Mouse (Mus musculus) CD4-positive, CD25-positive, alpha-beta regulatory T cell, adult 2 months (primary cell): Measurements from ENCODE around the gene Mid1ip1.
A peak's percentile ranks its signal among the peaks of the same experiment; 100 is the strongest.

Experiments
- DNase-seq: peaks from one replicate; pipeline ENCODE4 v3.0.0-alpha.2; 2012; ENCODE audit warnings: low read depth, low spot score

The Mid1ip1 gene

DNA sequence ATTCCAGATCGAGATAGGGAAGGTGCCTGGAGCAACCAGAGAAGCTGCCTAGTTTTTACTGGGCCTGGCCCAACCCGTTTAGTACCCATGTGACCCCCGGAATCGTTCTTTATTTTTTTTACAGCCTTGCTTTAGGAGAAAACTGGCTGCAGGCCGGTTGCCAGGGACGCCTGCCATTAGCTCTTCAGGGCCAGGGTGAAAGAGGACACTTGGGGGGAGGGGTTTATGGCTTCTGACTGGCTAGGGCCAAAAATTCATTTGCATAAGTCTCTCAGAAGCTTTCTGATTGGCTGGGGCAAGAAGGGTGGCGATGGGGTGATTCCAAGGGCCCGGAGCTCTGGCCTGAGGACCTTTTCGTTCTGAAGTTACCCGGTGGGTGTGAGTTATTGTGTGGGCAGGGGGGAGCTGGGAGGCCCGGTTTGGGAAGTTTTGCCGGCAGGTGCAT lies at the start of gene Mid1ip1:
Gene Mid1ip1 (plus strand): TSS at position 318 of the 445 bp plus-strand sequence.
- DNase-seq, result peak; percentile 69

DNA sequence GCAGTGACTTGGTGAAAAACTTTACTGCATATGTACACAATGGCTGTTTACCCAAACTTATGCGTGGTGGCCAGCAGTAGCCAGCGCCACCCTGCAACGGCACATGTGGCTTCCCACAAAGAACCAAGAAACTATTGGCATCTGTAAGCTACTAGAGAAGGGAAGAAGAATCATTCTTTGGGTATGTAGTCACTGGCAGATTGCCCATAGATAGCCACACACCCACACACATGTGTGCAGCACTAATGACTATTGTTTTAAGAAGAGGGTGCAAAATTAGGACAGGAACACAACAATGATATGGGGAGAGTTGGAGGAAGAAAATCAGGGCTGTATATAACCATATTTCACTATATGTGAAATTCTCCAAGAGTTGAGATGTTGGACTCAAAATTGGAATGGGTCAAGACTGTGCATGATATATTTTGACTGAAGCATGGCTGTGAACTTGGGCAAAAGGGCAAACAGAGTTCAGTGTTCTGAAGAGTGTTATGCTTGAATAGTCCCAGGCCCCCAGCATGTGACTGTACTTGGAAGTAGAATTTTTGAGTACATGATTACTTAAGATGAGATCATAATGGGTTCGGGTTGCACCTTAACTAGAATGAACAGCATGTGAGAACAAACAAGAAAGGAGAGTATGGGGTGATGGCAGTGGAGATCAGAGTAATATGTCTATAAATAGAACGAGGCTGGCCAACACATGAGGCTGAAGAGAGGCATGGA lies 20.2 kb upstream of the Mid1ip1 start:
- DNase-seq, result no peak

DNA sequence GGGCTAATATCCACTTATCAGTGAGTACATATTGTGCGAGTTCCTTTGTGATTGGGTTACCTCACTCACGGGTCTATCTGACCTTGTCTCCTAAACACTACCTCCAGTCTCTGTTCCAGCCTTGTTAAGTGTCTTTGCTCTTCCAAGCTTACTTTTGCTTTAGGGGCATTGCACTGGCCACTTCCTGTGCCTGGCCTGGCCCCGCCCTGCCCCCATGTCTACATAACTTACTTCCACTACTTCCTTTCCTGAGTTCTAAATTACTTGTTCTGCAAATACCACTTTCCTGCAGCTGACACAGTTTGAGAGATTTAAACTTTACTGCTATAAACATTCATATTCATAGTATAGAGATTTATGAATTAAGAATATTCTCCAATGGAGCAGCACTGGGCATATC lies 8.1 kb upstream of the Mid1ip1 start:
- no peak for DNase-seq

DNA sequence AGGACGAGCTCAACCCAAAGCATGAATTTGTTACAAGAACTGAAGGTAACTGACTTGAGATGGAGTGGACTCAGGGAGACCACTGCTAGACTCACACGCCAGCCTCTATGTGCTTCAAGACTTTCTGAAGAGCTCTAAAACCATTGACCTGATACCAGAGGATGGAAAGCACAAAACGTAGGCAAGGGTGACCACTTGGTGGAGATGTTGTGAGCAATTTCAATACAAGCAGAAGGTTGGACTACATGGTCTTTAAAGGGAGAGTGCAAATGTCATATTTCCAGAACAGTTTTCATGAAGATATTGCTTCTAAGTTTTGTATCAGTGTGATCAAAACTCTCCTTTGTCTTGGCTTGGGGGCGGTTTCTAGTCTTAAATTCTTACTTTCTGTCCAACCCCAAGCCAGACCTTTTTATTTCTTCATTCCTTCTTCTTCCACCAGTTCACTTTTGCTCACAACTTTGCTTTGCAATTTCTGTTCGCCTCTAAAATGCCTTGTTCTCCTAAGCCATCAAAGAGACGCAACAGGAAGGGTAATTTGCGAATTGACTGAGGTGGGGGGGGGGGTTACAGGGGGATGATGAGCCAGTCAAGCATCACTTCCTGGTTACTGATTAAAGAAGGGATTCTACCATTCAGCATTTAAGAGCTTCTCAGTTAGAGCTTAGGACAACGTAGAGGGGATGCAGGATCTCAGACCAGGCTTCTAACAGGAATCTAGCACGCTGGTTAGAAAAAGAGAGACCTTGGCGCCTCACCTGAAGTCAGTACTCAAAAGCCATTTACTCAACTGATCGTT lies 775 bp upstream of the Mid1ip1 start:
- DNase-seq, result peak; percentile 42

DNA sequence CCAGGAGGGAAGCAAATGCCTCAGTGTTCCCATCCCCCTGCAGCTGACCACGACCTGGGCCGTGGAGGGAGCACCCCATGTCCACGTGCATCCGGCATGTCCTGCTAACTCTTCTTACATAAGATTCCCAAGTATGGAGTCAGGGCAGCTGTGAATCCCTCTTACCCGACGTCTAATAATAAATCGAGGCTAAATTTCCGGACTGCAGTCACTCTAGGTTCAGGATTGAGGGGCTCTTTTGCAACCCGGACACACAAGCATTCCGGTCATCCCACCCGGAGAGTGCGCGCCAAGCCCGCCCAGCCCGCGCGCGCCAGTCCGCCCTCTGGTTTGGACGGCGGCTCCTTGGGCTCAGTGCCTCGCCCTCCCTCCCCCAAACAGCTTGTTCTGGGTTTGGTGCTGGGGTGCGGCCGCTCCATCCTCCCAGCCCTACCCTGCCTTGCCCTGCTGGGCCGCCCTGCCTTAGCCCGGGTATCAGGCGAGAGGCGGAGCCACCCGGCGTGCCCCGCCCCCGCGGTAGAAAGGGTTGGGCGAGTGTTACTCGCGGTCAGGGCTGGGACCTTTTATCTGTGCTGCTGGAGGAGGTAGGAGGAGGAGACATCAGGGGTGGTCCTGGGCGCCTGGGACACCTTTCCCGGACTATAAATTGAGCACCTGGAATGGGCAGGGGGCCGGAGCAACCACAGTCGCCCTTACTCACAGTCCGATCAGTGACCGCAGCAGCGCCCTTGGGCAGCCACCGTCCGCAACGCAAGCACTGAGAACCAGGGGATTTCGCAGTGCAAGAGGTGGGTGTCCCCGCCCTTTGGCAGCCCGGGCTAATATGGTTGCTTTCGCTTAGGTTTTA lies 2.3 kb downstream of the Mid1ip1 start:
- peak; percentile 86 for DNase-seq

DNA sequence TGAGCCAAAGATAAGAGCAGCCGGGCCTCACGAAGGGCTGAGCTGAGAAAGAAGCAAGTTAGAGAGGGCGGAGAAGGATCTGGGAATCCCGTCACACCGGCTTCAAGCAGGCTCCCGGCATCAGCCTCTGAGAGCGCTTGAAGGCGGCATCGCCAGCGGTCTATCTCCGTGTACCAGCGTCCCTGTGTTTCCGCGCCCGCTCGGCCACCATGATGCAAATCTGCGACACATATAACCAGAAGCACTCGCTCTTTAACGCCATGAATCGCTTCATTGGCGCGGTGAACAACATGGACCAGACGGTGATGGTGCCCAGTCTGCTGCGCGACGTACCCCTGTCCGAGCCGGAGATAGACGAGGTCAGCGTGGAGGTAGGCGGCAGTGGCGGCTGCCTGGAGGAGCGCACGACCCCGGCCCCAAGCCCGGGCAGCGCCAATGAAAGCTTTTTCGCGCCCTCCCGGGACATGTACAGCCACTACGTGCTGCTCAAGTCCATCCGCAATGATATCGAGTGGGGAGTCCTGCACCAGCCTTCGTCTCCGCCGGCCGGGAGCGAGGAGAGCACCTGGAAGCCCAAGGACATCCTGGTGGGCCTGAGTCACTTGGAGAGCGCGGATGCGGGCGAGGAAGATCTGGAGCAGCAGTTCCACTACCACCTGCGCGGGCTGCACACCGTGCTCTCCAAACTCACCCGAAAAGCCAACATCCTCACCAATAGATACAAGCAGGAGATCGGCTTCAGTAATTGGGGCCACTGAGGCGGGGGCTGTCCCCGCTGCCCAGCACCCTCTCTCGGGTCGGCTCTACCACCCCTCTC lies 3.4 kb downstream of the Mid1ip1 start:
- peak; percentile 48 for DNase-seq

DNA sequence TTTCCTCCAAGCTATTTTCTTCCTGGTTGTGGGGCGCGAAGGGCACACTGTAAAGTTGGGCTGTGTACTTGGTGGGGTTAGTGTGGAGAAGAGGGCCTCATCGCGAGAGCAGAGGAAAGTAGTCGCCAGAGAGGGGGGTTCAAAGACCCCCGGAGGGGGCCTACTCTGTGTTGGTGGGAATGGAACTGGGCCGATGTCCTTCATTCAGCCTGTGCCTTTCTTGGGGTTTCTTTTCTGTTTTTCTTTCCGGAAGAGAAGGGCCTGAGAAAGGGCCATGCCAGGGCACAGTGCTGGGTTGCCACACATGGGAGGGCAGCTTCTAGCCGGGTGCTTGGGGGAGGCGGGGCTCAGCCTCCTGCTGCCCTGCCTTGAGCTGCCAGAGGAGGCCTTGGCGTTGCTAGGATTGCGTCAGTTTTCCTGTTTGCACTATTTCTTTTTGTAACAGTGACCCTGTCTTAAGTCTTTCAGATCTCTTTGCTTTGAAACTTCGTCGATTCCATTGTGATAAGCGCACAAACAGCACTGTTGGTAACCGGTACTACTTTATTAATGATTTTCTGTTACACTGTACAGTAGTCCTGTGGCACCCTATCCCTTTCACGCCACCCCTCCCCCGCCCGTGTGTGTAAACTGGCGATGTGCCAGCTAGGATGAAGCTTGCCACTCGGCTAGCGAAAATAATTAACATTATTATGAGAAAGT lies 4.2 kb downstream of the Mid1ip1 start:
- peak; percentile 73 for DNase-seq

DNA sequence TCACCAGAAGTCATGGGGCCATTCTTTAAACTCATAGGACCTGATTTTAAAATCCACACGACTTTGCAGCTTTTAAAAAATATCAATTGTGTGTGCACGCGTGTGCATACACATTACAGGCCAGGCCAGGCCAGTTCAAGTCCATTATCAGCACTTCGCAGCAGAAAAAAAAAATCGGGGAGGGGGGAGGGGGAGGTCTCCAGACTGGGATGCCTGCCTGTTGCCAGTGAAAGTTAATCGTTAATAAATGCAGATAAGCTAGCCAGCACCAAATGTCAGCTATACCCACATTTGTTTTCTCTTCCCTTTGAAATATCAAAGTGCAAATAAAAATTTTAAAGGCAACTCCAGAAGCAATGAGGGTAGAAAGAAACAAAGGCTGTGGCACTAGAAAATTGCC lies 5.6 kb downstream of the Mid1ip1 start:
- DNase-seq, result no peak

DNA sequence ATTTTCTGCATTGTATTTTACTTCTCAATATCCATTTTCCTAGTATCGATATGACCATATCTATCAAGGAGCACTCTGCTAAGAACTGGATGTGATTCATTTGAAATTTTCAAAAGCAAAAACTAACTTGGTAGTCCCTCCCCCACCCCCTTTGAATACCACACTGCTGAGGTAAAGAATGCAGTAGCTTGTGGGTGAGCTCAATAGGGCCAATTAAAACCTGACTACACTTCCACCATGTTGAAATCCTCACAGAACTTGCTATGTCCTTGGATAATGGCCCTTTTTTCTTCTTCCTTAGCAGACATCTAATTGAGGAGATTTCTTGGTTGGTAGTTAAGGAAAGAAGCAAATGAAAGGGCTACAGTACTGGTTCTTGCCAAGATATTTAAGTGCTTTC lies 9.8 kb downstream of the Mid1ip1 start:
- DNase-seq, result no peak

DNA sequence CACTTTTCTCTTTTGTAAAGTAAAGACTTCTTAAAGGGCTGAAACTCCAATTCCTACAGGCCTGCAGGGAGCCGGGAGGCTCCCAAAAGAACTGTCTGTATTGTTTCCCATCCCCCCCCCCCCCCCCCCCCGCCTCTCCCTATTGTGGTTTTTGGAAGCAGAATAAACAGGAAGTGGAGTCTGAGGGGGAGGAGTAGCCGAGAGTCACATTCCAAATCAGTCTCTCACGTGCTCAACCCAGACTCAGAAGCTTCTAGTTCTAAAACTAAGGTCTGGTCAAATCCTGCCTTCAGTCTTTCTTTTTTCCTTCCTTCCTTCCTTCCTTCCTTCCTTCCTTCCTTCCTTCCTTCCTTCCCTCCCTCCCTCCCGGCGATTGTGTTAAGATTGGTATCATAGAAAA lies 14.7 kb downstream of the Mid1ip1 start:
- no peak for DNase-seq

DNA sequence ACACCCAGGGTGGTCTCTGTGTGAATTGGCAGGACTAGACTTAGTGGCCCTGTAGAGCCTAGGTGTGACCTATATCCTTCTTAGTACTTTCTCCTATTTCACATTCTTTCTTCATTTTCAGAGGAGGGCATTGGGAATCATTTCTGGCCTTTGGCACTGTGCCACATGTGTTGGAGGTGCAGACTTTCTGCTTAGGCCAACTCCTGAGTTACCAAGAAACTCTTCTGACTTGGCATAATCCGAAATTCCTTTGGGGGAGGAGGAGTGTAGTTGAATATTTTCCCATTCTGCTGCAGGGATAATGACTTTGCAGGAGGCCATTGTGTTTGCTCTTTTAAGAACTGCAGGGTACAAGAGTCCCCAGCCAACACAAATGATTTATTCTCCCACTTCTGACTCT lies 19.6 kb downstream of the Mid1ip1 start:
- no peak for DNase-seq

DNA sequence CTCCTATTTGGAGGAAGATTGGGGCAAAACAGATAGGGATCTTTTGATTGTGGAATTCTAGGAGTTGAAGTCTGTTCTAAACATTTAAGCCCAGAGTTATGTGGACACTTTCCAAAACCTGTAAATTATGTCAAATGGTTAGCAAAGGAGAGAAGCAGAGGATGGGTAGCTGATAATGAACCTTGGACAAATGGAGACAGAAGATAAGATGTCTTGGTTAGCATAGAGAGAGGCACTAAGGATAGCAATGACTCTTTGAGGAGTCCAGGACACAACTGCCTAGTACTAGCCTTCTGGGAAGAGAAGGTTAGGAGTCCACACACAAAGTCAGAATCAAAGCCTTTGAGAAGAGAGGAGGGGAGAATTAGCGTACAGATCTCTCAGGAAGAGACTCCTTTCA lies 20.1 kb downstream of the Mid1ip1 start:
- no peak for DNase-seq

DNA sequence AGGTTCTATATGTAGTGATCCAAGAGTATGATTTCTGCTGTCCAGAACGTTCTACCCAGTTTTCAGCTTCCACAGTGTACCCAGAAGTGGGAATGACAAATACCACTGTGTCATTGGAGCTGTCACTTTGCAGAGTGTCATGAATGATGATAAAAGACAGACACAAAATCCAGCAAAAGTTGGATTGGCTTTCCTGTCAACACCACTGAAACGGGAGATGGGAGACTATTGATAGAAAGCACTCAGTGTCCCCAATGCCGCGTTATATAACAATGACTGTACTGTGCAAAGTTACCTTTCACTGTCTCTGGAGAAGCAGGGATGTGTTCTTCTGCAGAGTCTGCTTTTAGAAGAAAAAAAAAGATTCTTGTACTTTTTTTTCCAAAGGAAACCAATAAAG lies 44.1 kb downstream of the Mid1ip1 start:
- DNase-seq, result no peak

DNA sequence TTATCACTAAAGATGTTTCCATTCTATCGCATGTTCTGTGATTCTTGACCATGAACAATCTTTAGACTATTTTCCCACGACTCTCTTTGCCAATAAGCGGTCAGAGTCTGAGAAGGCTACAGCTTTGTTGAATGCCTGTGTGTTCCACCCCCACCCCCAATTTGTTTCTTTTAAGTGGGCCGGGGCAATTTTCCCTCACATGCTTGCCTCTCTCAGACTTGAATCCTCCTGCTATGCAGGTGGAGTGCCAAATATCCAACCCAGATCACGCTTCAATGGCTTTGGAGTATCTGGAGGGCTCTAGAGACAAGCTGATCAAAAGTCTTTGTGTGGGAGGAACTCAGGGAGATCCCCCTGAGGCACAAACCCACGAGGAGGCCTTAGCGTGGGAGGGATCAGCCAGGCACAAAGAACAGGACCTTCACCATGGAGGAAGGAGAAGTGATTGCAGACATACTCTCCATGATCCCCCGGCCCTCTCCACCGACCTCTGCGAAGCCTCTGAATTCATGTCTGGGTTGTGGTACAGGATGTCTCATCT lies 48.7 kb downstream of the Mid1ip1 start:
- DNase-seq, result no peak
